Mouse (Mus musculus) thymus, postnatal 14 days (tissue): Measurements from ENCODE around the gene Hook2.
A peak's percentile ranks its signal among the peaks of the same experiment; 100 is the strongest.

Source experiments
- DNase-seq: peaks from one replicate; pipeline ENCODE4 v3.0.0; 2021

Hook2 gene

DNA sequence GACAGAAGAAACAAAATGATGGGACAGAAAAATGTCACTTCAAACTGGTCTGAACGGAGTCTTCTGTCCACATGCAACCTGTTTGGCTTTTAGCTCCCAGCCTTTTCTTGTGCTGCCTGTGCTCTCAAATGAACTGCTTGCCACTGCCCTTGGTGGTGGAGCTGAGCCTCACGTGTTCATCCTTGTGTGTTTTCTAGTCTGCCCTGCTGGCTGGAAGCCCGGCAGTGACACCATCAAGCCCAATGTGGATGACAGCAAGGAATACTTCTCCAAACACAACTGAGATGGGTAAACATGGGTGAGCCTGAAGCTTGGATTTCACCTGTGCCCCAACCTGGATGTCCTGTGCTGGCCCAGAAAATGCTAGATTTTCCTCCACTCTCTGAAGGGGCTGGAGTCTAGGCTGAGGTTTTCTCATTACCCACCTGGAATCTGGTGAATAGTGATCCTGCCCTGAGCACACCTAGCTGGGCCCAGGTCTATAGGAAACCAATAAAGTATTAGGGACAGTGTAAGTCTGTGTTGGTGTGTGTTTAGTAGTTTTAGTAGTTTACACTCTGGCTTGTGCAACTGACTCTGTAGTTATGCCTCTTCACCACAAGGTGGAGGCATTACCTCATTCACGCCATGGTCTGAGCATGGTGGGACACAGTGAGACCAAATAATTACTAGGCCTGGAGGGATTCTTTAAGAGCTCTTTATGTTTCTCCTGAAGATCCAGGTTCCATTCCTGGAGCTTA, 16.4 kb upstream of the Hook2 start:
- peak; percentile 59 for DNase-seq

DNA sequence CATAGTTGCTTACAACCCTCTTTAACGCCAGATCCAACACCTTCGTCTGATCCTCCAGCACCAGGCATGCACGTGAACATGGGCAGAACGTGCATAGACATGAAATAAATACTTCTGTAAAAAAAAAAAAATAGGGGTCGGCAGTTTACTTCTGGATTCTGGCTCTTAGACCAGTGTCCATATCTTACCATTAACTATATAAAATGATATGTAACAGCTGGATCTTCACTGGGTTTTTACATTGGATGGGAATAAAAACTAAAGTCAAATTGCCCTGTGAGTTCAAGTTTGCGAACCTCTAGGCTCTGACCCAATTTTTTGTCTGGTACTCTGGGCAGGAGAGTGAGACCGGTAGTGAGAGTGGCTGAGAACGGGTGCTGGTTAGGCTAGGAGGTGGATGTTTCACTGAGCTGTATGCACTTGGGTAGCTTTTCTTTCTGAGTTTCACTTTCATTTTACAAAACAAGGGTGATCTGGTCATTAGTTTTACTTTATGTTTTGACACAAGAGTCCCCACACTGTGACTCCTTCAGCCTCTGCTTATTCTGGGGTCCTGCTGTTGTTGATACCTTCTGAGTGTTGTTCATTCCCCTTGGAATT, 15.8 kb upstream of the Hook2 start:
- no peak for DNase-seq

DNA sequence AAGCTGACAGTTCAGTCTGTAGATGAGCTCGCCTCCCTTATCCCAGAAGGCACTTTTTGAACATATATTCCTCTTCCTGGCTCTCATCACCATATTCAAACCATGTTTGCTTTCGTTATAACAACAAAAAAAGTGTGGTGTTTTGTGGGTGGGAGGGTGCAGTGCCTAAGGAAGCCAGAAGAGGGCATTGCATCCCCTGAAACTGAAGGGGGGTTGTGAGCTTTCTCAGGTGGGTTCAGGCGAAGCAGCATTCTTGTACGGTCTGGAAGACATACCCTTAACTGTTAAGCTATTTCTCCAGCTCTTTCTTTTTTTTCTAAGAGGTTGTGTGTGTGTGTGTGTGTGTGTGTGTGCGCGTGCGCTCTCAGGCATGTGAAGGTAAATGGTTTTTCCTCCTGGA, 15.0 kb upstream of the Hook2 start:
- DNase-seq = peak; percentile 87

DNA sequence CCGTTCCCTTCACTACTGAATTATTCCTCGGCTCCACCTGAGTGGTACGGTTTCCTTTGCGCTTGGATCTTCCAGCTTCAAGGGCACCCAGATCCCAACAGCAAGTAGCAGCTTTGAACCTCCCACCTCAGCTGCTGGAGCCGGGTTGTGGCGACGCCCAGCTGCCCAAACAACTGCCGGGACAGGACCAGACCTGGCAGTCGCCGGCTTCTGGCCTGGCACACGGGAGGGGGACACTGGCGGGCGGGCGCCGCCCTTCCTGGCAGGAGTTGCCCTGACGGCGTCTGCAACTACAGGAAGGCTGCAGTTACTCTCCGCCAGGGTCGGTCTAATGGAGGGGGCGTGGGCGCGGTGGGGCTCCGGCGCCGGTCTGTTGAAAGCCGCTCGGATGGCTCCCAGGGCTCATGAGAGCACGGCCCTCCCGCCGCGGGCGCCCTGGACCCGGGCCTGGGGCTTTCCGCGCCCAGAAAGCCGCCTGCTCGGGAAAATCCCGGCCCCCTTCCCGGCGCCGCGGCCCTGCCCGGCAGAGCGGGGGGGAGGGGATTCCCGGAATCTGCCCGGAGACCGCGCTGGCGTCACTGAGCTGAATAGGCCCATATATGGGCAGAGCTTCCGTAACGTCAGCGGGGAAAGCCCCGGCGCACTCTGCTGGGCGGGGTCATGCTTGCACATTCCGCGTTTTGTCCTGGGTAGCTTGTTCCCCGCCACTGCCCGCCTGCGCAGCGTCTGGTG, 14.2 kb upstream of the Hook2 start:
- DNase-seq = peak; percentile 95

DNA sequence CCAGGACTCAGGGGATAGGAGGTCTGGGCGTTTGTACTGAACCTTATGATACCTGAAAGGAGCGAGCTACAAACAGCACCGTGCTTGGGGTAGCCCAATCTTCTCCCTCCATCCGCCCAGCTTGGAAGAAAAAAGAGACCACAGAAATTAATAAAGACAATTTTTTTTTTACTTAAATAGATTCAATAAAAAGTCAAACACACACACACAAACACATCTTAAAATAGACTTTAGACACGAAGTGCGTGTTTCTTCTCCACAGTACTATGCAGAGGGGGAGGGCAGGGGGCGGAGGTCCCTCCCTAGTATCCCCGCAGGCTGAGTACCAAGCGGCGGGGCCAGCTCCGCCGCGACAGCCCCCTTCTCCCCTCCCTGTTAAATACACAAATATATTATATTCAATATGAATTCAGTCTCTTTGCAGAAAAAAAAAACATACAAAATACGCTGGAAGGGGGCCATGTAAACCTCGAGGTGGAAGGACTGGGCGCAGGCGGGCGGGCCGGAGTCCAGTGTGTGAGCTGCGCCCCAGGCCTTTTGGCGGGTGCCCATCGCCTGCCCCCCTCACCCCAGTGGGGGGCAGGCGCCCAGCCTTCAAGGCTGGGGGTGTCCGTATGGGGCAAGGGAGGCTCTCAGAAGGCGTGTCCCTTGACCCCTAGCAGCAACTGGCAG, 13.5 kb upstream of the Hook2 start:
- peak; percentile 43 for DNase-seq

DNA sequence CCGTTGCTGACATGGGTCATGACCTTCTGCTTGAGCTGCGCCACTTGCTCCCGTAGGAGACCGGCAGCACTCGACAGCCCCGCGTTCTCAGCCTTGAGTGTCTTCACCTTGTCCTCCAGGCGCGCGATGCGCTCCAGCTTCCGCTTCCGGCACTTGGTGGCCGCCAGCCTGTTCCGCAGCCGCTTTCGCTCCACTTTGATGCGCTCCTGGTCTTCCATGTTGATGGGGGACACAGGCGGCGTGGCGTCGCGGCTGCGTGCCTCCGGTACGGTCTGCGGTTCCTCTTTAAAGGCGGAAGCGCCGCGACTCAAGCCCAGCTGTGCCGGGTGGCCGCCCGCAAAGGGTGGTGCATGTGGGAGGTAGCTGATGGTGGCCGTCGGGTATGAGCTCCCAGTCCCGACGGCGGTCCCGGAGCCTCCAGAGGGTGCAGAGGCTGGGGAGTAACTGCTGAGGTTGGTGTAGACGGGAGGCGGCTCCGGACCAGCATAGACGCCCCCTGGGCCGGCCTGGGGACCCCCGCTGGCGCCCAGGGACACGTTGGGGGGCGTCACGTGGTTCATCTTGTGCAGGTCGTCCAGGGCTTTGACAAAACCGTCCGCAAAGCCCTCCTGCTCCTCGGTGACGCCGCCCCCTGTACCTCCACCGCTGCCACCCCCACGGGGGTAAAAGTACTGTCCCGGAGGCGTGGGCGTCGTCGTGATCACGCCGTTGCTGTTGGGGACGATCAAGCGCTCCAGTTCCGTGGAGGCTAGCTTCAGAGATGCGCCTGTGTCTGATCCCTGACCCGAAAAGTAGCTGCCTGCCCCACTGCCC, 12.8 kb upstream of the Hook2 start:
- DNase-seq = peak; percentile 86

DNA sequence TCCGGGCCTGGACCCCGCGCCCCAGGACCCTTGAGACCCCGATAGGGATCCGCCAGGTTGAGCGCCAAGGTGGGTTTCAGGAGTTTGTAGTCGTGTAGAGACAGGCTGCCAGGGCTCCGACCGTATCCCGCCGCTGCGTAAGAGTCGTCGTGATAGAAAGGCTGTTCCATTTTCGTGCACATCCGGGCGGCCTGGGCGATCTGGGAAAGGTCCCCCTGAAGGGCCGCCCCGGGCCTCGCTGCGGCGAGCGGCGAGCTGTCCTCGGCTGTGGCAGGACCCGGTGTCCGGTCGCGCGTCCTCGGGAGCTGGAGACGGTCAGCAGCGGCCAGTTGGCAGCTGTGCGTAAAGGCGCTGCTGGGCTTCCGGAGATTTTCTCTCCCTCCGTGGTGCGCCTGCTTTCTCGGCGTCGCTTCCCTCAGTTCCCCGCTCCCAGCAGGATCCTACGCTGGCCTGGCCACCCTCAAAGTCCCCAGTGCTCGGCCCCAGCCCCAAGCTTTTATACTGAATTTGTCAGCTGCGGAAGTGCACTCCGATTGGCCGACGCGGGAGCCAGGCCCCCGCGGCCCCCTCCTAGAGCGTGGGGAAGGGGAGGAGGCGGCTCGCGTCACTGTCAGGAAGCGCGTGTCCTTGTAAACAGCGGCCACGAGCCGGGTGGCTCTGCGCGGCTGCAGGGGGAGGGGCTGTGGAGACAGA, 12.0 kb upstream of the Hook2 start, which contains the start of gene Junb:
TSS of gene Junb (minus strand) at position 471 of the 693 bp plus-strand sequence.
- peak; percentile 96 for DNase-seq

DNA sequence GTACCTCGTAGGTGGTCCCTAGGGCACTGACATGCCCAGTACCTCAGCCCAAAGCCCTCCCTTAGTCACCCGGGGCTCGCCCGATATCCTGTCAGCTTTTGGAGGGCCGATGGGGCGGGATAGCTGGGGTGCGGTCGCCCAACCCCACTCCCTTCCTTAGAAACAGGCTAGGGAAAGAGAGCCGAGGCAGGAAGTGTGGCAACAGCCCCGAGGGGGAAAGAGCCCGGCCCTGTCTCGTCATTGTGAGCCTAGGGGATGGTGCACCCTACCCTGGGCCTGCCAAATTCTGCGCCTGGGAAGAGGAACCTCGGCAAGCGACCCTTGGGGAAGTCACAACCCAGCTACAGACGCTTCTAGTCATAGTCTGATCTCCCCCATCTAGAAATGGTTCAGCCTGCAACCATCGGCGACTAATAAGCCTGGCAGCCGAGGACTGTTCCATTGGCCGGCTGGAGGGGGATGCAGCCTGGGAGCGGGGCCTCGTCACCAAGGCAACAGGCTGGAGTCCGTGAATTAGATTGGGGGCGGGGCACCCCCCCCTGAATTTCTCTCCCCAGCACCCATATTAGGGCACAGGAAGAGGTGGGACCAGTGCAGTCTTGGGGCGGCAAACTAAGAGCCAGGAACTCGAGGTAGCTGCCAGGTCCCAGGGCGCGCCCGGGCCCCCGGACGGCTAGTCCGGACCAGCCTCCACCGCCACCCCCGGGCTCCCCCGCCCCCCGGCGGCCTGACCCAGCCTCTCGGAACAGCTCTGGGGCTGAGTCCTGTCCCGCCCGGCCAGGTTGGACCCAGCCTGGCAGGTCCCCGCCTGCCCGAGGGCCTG, 10.6 kb upstream of the Hook2 start:
- DNase-seq = peak; percentile 82

DNA sequence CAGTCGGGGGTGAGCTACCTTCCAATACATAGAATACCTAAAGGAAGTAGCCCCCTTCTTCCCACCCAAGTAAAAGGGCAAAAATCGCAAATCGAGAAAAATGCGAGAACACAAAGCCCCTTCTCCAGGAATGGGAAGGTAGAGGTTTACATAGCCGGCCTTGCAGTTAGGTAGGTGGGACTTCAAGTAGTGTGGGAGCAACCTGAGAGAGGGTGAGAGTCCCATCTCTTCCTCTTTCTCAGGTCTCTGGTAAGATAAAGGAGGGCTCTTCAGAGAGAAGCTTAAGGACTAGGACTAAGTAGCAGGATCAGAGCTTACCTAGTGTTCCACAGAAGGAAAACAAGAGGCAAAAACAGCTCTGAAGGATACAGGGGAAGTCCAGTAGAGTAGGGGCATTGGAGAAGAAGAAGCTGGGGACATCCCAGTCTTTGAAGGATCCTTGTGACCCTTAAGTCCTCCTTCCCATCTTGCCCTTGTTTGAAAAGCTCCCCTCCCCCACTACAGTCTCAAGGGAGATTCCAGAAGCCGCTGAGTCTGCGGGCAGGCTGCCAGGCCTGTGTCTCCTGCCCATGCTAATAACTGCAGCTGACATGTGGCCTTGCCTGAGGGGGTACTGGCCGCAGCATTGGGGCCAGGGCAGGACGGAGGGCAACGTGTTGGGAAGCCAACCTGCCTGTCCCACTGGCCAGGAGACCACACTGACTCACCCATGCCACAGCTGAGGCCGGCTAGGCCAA, 9.6 kb upstream of the Hook2 start:
- DNase-seq = peak; percentile 22

DNA sequence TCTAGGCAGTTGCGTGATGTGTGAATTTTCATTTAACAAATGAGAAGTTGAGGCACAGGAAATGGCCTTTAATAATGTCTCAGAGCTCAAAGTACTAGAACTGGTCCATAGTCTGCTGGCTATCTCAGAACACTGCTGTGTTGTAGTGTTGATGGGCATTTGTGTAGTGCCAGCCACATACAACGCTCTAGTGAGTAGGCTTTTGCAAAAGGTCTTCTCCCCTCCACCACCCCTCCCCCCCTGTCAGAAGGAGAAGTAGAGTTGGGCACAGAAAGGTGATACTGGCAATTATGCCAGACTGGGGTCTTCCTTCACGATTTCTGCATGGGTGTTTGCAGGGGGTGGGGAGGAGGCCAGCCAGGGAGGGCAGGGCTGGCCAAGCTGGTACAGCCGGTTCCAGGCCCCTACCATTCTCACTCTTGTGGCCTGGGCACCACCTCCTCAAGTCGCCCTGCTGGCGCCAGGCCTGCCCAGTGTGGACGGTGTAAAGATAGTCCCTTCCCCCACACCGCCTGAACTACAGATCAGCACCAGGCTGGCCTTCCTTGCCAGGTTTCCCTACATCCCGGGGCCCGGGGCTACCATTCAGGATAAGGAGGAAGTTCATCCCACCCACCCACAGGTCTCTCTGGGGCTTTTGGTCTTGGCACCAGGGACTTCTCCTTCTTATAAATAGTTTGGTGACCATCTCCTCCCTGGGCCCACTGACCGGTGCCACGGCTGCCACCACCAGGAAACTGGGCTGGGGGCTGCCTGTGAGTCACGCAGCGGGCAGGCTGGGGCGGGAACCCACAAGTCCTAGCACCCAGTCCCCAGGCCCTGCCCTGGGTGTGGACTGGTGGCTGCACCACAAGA, 8.5 kb upstream of the Hook2 start:
- no peak for DNase-seq

DNA sequence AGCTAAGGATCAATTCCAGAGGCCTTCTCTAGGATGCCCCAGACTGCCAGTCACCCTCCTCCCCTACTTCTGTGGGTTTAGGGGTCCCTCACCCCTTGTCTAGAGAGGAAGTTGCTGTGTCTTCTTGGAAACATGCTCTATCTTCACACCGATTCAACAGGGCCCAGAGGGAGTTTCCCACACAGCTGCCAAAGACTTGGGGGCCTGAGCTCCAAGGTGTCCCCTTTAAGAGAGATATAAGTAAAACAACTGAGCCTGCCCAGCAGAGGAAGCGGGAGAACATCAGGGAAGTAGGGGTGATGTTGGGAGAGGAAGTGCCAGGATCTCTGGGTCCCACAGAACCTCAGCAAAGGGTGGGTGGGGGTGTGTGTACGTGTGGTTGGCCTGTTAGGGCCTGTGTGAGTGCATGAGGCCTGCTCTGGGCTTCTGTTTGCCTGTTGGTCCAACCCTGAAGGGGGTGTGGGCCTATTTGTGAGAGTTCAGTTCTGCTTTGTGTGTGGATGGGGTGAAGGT, 7.8 kb upstream of the Hook2 start:
- no peak for DNase-seq

DNA sequence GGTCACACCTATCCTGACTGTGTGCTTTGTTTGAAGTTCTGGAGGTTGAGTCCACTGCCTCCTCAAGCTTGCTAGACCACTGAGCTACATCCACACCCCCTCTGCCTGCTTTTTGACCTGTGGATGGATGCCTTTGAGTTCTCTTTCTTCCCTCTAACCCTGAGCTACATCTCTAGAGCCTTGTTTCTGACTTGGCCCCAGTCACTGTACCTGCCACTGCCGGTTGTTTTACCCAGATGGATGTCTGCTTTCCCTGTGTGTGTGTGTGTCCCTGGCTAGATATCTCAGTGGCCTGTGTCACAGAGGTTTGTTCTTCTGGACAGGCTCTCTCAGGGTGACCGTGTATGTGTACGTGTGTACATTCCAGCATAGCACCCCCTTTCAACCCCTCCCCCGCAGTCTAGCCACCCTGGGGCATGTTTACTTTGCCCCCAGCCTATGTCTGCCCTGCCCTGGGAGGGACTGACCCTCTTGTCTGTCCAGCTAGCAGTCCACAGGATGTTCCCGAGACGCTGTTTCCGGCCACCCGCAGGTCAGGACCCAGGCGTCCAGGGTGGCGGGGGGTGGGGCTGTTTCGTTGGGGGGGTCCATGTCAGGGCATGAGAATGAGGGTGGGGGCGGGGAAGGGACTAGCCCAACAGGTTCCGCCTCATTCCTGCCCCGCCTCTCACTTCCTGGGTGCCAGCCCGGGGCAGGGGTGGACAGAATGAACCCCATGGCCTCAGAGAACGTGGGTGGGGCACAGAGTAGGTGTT, 5.9 kb upstream of the Hook2 start:
- peak; percentile 34 for DNase-seq

DNA sequence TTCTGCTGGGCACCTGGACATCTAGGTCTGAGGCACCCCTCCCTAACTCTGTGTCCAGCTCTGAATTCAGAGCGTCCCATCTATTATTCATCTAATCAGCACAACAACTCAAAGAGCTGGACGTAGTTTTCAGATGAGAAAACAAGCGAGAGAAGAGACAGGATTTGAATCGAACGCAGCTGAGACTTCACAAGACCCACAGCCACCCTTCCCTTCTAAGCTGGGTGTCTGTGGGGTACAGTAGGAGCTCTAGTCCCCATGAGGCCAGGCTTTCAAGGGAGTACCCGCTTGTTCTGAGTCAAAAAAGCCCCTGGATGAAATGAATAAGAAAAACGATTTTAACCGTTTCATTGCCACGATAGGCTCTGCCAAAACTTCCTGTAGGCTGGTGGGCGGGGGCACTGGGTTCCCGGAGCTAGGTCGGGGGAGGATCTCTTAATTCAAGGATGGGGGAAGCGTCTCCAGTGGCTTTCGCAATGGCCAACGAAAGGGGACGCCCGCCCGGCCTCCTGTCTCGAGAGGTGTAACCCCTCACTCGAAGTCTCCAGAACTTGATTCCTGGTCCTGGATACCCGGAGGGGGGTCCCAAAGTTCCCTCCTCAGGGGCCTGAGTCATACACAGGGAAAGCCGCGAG, 5.2 kb upstream of the Hook2 start:
- peak; percentile 54 for DNase-seq

DNA sequence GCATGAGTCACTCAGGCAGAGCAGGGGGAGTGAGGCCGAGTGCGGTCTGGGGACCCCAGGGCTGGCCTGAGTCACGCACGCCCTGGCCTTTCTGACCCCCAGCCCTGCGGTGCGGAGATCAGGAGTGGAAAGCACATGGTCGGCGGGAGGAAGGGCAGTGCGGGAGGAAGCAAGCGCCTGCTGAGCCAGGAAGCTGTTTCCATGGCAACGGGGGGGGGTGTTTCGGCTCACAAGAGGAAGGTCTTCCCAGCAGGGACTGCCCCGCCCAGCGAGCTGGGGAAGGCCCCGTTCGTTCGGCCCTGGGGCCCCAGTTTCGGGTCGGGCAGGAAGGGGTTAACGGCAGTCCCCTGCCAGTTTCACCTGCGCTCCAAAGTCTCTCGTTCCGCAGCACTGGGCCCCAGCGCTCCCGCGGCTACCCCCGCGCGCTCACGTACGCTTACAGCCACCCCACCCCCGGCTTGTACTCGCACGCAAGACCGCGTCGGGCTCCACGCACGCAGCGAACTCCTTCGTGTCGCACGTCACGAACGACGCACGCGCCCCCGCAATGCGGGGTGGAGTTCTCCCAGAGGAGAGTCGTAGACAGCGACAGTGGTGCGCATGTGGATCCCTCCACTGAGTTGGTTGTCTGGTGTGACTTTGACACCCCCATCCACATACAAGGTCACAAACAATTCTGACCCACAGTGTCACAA, 4.6 kb upstream of the Hook2 start:
- DNase-seq = peak; percentile 94

DNA sequence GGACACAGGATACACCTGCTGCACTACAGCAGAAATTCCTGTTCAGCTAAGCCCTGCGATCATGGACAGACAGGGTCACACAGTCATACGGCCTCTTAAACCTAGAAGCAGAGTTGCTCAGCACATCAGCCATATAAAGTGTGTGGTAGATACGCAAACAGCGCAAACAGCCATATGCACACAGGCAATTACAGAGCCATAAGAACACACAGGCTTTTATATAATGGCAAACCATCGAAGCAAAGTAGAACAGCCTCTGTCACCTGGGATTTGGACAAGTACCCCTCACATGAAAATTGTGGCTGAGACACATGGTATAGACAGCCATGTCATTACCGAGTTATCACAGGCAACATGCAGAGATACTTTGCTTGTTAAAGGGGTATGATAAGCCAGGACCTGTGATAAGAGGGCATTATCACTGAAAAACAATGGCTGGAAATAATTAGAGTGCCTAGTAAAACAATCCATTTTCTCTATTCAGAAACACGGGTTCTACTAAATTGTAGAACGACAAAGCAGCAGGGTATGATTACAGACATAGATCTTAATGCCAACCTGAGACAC, 3.9 kb upstream of the Hook2 start:
- no peak for DNase-seq

DNA sequence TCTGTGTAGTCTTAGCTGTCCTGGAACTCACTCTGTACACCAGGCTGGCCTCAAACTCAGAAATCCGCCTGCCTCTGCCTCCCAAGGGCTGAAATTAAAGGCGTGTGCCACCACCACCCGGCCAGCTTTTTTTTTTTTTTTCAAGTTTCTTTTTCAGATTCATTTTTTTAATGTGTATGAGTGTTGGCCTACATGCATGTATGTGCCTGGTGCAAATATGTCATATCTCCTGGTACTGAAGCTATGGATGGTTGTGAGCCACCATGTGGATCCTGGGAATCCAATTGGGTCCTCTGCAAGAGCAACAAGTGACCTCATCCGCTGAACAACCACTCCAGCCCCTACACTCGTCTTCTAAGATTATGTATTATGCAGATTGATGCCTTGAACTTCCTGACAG, 3.0 kb upstream of the Hook2 start:
- DNase-seq = no peak

DNA sequence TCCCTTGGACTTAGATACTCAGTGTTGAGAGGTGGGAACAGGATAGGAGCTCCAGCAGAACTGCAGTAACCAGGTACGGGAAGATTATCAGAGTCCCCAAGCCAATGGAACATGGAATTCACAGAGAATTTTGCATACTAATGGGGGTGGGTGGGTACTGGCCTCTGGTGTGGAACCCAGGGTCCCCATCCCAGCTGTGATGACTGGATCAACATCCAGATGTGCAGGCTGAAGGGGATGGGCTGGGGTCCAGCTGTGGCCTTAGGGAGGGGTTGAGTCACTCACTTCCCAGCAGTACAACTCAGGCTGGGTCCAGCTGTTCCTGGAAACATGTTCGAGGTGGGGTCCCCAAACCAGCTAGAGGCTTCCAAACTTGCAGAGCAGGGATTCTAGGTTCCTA, 2.5 kb upstream of the Hook2 start:
- no peak for DNase-seq
